Mouse (Mus musculus) adrenal gland, adult 8-10 months (tissue): ENCODE results near the gene Lrrc36. TPM values are rescaled to one million over a fixed set of nuclear protein-coding genes. Genes with fewer than 3 reads are reported as not detected.
A peak's percentile ranks its signal among the peaks of the same experiment; 100 is the strongest.

Experiments used
- DNase-seq: peaks from one replicate; pipeline ENCODE4 v3.0.0; 2022
- total RNA-seq, 4 experiments: library from RNA; stranded (reverse); gene quantifications; 2 replicates each; pipeline ENCODE4 v1.2.4; 2022

The Lrrc36 gene
- total RNA-seq, 4 experiments from 2014 or later: 4.1 to 10.1 (median 7.0) TPM

GRCm38 (mm10) chr8:105468002-105468720 lies 54.8 kb downstream of the Lrrc36 start:
- DNase-seq: no peak

- DNase-seq: no peak
Observed at GRCm38 (mm10) chr8:105469041-105469695, 55.8 kb downstream of the Lrrc36 start.

- no peak for DNase-seq
Observed at GRCm38 (mm10) chr8:105469816-105470215, 56.4 kb downstream of the Lrrc36 start.

- no peak for DNase-seq
Observed at GRCm38 (mm10) chr8:105470262-105470661, 56.9 kb downstream of the Lrrc36 start.

GRCm38 (mm10) chr8:105470681-105471313 lies 57.4 kb downstream of the Lrrc36 start:
- DNase-seq: no peak

- peak; percentile 90 for DNase-seq
Observed at GRCm38 (mm10) chr8:105471314-105472015, 58.1 kb downstream of the Lrrc36 start, which contains the start of gene Tppp3. Tppp3 (minus strand) TSS chr8:105471526.

GRCm38 (mm10) chr8:105472414-105472932 lies 59.1 kb downstream of the Lrrc36 start:
- DNase-seq: no peak

GRCm38 (mm10) chr8:105472983-105473382 lies 59.6 kb downstream of the Lrrc36 start:
- no peak for DNase-seq

GRCm38 (mm10) chr8:105473816-105474606 lies 60.6 kb downstream of the Lrrc36 start:
- DNase-seq: no peak

GRCm38 (mm10) chr8:105474680-105475079 lies 61.3 kb downstream of the Lrrc36 start:
- DNase-seq: no peak

- no peak for DNase-seq
Observed at GRCm38 (mm10) chr8:105475254-105475653, 61.9 kb downstream of the Lrrc36 start.

GRCm38 (mm10) chr8:105475742-105476141 lies 62.4 kb downstream of the Lrrc36 start:
- no peak for DNase-seq

- DNase-seq: no peak
Observed at GRCm38 (mm10) chr8:105476161-105476560, 62.8 kb downstream of the Lrrc36 start.

- no peak for DNase-seq
Observed at GRCm38 (mm10) chr8:105476628-105477413, 63.5 kb downstream of the Lrrc36 start.

GRCm38 (mm10) chr8:105477792-105478191 lies 64.4 kb downstream of the Lrrc36 start:
- no peak for DNase-seq

- no peak for DNase-seq
Observed at GRCm38 (mm10) chr8:105481013-105481412, 67.6 kb downstream of the Lrrc36 start.

- no peak for DNase-seq
Observed at GRCm38 (mm10) chr8:105481453-105481852, 68.1 kb downstream of the Lrrc36 start.

GRCm38 (mm10) chr8:105482123-105482522 lies 68.8 kb downstream of the Lrrc36 start:
- DNase-seq: no peak

- no peak for DNase-seq
Observed at GRCm38 (mm10) chr8:105483212-105484029, 70.0 kb downstream of the Lrrc36 start.

- no peak for DNase-seq
Observed at GRCm38 (mm10) chr8:105484030-105484368, 70.6 kb downstream of the Lrrc36 start.
